Comparison of ENCODE assay signal across 24 mouse cellular contexts in the genomic region with DNA sequence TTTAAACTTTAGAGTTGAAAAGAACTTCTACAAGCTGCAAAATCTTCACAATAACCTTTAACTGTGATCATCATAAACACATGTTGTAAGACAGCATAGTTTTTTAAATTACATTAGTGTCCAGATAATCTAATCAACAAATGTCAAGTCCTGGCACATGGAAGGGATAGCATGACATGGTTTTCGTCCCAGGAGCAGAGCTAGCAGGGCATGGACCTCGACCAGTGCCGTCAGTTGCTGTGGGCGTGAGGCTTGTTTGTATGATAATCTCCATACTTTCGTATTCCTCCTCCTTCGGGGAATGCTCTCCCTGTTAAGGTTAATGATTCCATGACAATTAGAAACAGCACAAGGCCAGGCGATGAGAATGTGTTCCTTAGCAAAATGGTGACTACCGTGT.
DNase-seq lines count a peak whose midpoint lies in the region; ATAC-seq and TF ChIP-seq lines count a peak whose summit lies in the region.
"Had no signal": no experiment of that assay in that cellular context is flagged by ENCODE, and none has a peak within 500 bp of the region (broad histone marks: within the 10 kb centered on the region; RNA-seq: fewer than 3 reads in every experiment).

No protein-coding gene starts in this region.

- no peak for TF ChIP-seq CTCF in intestine, postnatal 0 days (IDR thresholded peaks at IDR 0.05; ENCODE audit: low read depth)

- H3K4me1 ChIP-seq in intestine, embryonic 15.5 days (replicated peaks) = no peaks in the 10 kb centered on the region
- no peaks in the 10 kb centered on the region for H3K4me1 ChIP-seq in intestine, embryonic 16.5 days (ENCODE audit: control insufficient read depth, insufficient read depth, low read length)
- no peaks in the 10 kb centered on the region for H3K4me1 ChIP-seq in intestine, postnatal 0 days (replicated peaks; ENCODE audit: control insufficient read depth, insufficient read depth, low read length)

- H3K9me3 ChIP-seq in intestine, embryonic 15.5 days = no peaks in the 10 kb centered on the region
- no peaks in the 10 kb centered on the region for H3K9me3 ChIP-seq in intestine, embryonic 16.5 days (ENCODE audit: control insufficient read depth, low read length)
- no peaks in the 10 kb centered on the region for H3K9me3 ChIP-seq in intestine, postnatal 0 days (ENCODE audit: control insufficient read depth)
- H3K9me3 ChIP-seq: G1E had no signal

- whole genome bisulfite sequencing in intestine, embryonic 15.5 days = 65% methylated on average over 8 of the region's 8 CpGs
- WGBS in intestine, embryonic 16.5 days = 59% methylated on average over 8 of the region's 8 CpGs
- 46% methylated on average over 8 of the region's 8 CpGs for WGBS in intestine, postnatal 0 days

- H3K9ac ChIP-seq in intestine, embryonic 15.5 days = no peak overlapping the region
- H3K9ac ChIP-seq in intestine, embryonic 16.5 days (ENCODE audit: low read depth, low read length) = no peak overlapping the region
- H3K9ac ChIP-seq in intestine, postnatal 0 days (ENCODE audit: low read depth, low read length) = no peak overlapping the region

- no peaks in the 10 kb centered on the region for H3K36me3 ChIP-seq in intestine, embryonic 15.5 days
- H3K36me3 ChIP-seq in intestine, embryonic 16.5 days (ENCODE audit: control insufficient read depth, insufficient read depth, low read length) = no peaks in the 10 kb centered on the region
- H3K36me3 ChIP-seq in intestine, postnatal 0 days (ENCODE audit: control insufficient read depth, insufficient read depth) = no peaks in the 10 kb centered on the region
- H3K36me3 ChIP-seq: G1E had no signal

- H3K4me3 ChIP-seq in intestine, embryonic 15.5 days (replicated peaks) = no peak overlapping the region
- no peak overlapping the region for H3K4me3 ChIP-seq in intestine, embryonic 16.5 days (ENCODE audit: low read length)
- H3K4me3 ChIP-seq in intestine, postnatal 0 days (ENCODE audit: low read depth, low read length) = no peak overlapping the region

- H3K4me2 ChIP-seq in intestine, embryonic 15.5 days (replicated peaks) = no peak overlapping the region
- H3K4me2 ChIP-seq in intestine, embryonic 16.5 days (ENCODE audit: low read depth, low read length) = no peak overlapping the region
- no peak overlapping the region for H3K4me2 ChIP-seq in intestine, postnatal 0 days (replicated peaks; ENCODE audit: low read depth)

- DNase-seq in MN1 (ENCODE audit: low spot score) = peak; percentile 71
- no peak for DNase-seq in adrenal gland, postnatal 14 days
- DNase-seq in Muller cell, postnatal 12 days (ENCODE audit: inconsistent ontology term) = no peak
- DNase-seq in heart, adult 9 months (ENCODE audit: low spot score in 2 of 2) = no peak
- no peak for DNase-seq in gastrocnemius, adult 18-20 months (ENCODE audit: low spot score)
- DNase-seq: adrenal gland, adult 2 months; adrenal gland, adult 8-10 months; adrenal gland, postnatal 10 days; adrenal gland, postnatal 25 days; adrenal gland, postnatal 36 days; B cell, adult 2 months; cerebellum, adult 11 months; cerebellum, adult 11-12 months; cerebellum, adult 18-20 months; cerebellum, adult 2 months; cerebellum, adult 8-10 months had no signal

- ATAC-seq in intestine, embryonic 15.5 days = 0 out of 2 replicates have a peak, but pooled peaks have one; percentile 34
- peak; percentile 63; the same call in 1 of the 2 replicates for ATAC-seq in intestine, embryonic 16.5 days
- ATAC-seq in intestine, postnatal 0 days = peak; percentile 79
- ATAC-seq: activated CD4-positive, CD25-positive, alpha-beta regulatory T cell, adult 4 months; CD4-positive, CD25-positive, alpha-beta regulatory T cell, adult 4 months; Patski had no signal

- no peaks in the 10 kb centered on the region for H3K27me3 ChIP-seq in intestine, embryonic 15.5 days (replicated peaks)
- no peaks in the 10 kb centered on the region for H3K27me3 ChIP-seq in intestine, embryonic 16.5 days (replicated peaks; ENCODE audit: control insufficient read depth, insufficient read depth, low read length)
- H3K27me3 ChIP-seq in intestine, postnatal 0 days (replicated peaks; ENCODE audit: control insufficient read depth, insufficient read depth, low read length) = no peaks in the 10 kb centered on the region
- H3K27me3 ChIP-seq: CH12.LX, Patski had no signal

- H3K27ac ChIP-seq in intestine, embryonic 15.5 days = no peak overlapping the region
- H3K27ac ChIP-seq in intestine, embryonic 16.5 days (ENCODE audit: low read length) = no peak overlapping the region
- no peak overlapping the region for H3K27ac ChIP-seq in intestine, postnatal 0 days (ENCODE audit: low read depth, low read length)
